Mouse (Mus musculus): ENCODE measurements around the gene Mdfi. TPM values are rescaled to one million over a fixed set of nuclear protein-coding genes. Genes with fewer than 3 reads are reported as not detected.
A peak's percentile ranks its signal among the peaks of the same experiment; 100 is the strongest.
"Not testable (repeated sequence)": the region's sequence is repeated elsewhere in the genome, so short reads cannot be mapped to it uniquely, and the experiment has no call there.

The Mdfi gene
- polyA plus RNA-seq, 1 experiment from 2014 or later: 2.7 TPM

DNA sequence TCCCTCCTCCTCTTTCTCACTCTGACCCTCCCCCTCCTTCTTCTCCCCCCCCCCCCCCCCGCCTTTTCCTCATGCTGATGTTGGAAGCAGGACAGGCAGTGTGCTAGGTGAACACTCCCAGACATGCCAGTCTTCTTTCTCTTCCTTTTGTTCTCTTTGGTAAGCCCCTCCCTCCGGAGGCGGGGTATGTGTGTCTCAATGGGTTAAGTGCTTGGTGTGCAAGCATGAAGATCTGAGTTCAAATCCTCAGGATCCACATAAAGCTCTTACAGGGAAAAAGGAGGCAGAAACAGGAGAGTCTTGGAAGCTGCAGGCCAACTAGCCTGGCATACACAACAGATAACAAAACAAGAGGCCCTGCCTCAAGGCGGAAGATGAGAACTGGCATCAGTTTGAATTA is 18.8 kb upstream of the Mdfi start:
- ATAC-seq: no peak
- WGBS: 94% methylated on average over 3 of the region's 4 CpGs
- Histone ChIP-seq H3K4me2 (ENCODE audit: low read length) (no peak overlapping the region), H3K27ac (ENCODE audit: low read depth, low read length) (no peak overlapping the region), H3K27me3 (replicated peaks; ENCODE audit: control insufficient read depth, insufficient read depth, low read length) (peaks cover 2% of the 10 kb centered on the region; the same call in 1 of the 2 replicates), H3K9ac (ENCODE audit: low read depth, low read length) (no peak overlapping the region), H3K9me3 (ENCODE audit: control insufficient read depth, low read length) (no peaks in the 10 kb centered on the region), H3K36me3 (ENCODE audit: control insufficient read depth, insufficient read depth, low read length) (no peaks in the 10 kb centered on the region), H3K4me1 (ENCODE audit: control insufficient read depth, insufficient read depth, low read depth, low read length) (no peaks in the 10 kb centered on the region; the same call in 1 of the 2 replicates), H3K4me3 (ENCODE audit: low read length) (no peak overlapping the region)

DNA sequence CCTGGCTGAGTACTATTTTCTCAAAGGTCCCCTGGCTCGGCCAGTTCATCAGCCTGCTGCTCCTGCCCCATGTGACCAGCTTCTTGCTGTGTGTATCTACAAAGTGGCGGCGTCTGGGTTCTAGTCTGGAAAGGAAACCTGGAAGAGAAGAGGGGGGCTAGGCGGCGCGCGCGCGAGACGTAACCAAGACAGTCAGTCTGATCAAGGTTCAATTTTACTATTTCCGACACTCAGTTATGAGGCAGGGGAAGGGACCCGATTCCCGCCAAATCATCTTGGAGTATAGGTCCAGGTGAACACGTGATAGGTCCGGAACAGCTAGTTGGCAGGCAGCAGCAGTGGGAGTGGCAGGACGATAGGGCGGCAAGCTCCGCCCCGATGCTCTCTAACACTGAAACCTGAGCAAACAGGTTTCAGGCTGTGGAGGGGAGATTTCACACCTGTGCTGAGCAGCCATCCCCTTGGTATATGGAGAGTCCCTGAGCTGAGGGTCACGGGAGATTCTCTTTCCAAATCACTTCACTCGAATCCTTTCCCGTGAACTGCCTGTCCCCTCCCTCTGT is 17.4 kb upstream of the Mdfi start:
- peak; percentile 50 for ATAC-seq
- Histone ChIP-seq H3K4me2 (ENCODE audit: low read length) (peak overlapping the region; percentile 46), H3K4me3 (ENCODE audit: low read length) (peak overlapping the region; percentile 29), H3K9ac (ENCODE audit: low read depth, low read length) (peak overlapping the region; percentile 4; the same call in 1 of the 2 replicates)
- not testable (repeated sequence) for H3K9me3 ChIP-seq (ENCODE audit: control insufficient read depth, low read length); H3K36me3 ChIP-seq (ENCODE audit: control insufficient read depth, insufficient read depth, low read length); H3K27me3 ChIP-seq (replicated peaks; ENCODE audit: control insufficient read depth, insufficient read depth, low read length); H3K4me1 ChIP-seq (ENCODE audit: control insufficient read depth, insufficient read depth, low read depth, low read length); H3K27ac ChIP-seq (ENCODE audit: low read depth, low read length)
- WGBS: 18% methylated on average over 22 of the region's 22 CpGs

DNA sequence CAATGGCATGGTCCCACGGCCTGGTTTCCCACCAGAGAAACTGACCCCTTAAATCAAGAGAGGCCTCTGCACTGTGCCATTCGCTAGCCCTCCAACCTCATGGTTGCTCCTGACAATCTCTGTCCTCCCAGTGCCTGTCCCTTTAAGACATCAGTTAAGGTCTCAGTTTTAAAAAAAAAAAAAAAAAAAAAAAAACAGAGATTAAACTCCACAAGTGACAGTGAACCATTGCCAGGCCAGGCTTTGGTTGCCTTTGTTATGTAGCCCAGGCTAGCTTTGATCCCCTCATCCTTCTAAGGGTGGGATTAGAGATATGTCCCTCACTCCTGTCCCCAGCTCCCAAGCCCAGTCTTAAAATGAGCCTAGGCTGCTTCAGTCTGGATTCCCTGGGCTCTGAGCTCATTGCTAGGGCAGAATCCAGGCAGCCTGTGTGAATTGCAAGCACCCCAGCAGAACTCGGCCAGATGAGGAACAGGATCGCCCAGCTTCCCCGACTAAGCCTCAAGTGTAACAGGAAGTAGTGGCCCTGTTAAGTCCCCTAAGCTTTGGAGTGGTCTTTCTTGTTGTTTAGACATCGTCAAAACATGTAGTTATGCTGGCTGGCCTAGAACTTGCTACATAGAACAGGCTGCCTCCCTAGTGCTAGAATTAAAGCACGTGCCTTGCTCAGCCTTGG is 16.3 kb upstream of the Mdfi start:
- H3K27me3 ChIP-seq (replicated peaks; ENCODE audit: control insufficient read depth, insufficient read depth, low read length): peaks cover 2% of the 10 kb centered on the region; the same call in 1 of the 2 replicates
- no peak overlapping the region for H3K4me2 ChIP-seq (ENCODE audit: low read length)
- no peaks in the 10 kb centered on the region; the same call in 1 of the 2 replicates for H3K4me1 ChIP-seq (ENCODE audit: control insufficient read depth, insufficient read depth, low read depth, low read length)
- no peaks in the 10 kb centered on the region for H3K9me3 ChIP-seq (ENCODE audit: control insufficient read depth, low read length)
- no peak overlapping the region for H3K9ac ChIP-seq (ENCODE audit: low read depth, low read length)
- no peak overlapping the region for H3K27ac ChIP-seq (ENCODE audit: low read depth, low read length)
- WGBS: 79% methylated on average over 7 of the region's 7 CpGs
- no peak overlapping the region for H3K4me3 ChIP-seq (ENCODE audit: low read length)
- H3K36me3 ChIP-seq (ENCODE audit: control insufficient read depth, insufficient read depth, low read length): no peaks in the 10 kb centered on the region
- ATAC-seq: no peak

DNA sequence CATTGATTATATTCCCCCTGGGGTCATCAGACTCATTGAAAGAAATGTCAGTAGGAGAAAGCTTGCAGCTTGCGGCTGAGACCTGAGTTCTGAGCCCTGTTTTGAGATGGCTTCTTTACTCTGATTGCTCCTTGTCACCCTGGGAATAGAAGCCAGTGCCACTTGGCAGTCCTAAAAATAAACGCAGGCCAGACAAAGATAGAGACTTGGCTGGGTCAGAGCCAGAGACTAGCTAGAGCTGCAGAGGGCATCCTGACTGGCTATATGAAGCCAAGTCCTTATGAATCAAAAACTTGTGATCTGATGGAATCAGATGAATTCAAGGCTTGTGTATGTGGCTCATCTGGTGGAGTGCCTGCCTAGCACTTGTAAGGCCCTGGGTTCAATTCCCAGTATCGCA is 15.5 kb upstream of the Mdfi start:
- Histone ChIP-seq H3K4me1 (ENCODE audit: control insufficient read depth, insufficient read depth, low read depth, low read length) (no peaks in the 10 kb centered on the region; the same call in 1 of the 2 replicates), H3K9me3 (ENCODE audit: control insufficient read depth, low read length) (no peaks in the 10 kb centered on the region), H3K4me2 (ENCODE audit: low read length) (no peak overlapping the region), H3K4me3 (ENCODE audit: low read length) (no peak overlapping the region), H3K27ac (ENCODE audit: low read depth, low read length) (no peak overlapping the region), H3K36me3 (ENCODE audit: control insufficient read depth, insufficient read depth, low read length) (no peaks in the 10 kb centered on the region), H3K9ac (ENCODE audit: low read depth, low read length) (no peak overlapping the region), H3K27me3 (replicated peaks; ENCODE audit: control insufficient read depth, insufficient read depth, low read length) (peaks cover 2% of the 10 kb centered on the region; the same call in 1 of the 2 replicates)
- 57% methylated on average over 3 of the region's 3 CpGs for WGBS
- no peak for ATAC-seq

DNA sequence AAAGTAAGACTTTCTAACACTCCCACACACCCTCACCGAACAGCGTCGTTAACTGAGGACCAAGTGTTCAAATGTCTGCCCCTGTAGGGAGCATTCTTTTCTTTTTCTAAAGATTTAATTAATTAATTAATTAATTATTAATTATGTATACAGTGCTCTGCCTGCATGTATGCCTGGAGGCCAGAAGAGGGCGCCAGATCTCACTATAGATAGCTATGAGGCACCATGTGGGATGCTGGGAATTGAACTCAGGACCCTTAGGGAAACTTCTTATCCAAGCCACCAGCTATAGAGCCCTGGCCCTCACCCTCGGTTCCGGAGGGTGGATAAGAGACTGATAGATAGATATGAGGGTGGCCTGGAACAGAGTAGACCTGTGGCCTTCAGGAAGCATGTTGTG is 13.5 kb upstream of the Mdfi start:
- H3K27ac ChIP-seq (ENCODE audit: low read depth, low read length): no peak overlapping the region
- H3K4me2 ChIP-seq (ENCODE audit: low read length): no peak overlapping the region
- 84% methylated on average over 6 of the region's 6 CpGs for WGBS
- no peaks in the 10 kb centered on the region; the same call in 1 of the 2 replicates for H3K4me1 ChIP-seq (ENCODE audit: control insufficient read depth, insufficient read depth, low read depth, low read length)
- ATAC-seq: no peak
- H3K4me3 ChIP-seq (ENCODE audit: low read length): no peak overlapping the region
- no peaks in the 10 kb centered on the region for H3K36me3 ChIP-seq (ENCODE audit: control insufficient read depth, insufficient read depth, low read length)
- no peaks in the 10 kb centered on the region for H3K9me3 ChIP-seq (ENCODE audit: control insufficient read depth, low read length)
- H3K9ac ChIP-seq (ENCODE audit: low read depth, low read length): no peak overlapping the region
- peaks cover 2% of the 10 kb centered on the region; the same call in 1 of the 2 replicates for H3K27me3 ChIP-seq (replicated peaks; ENCODE audit: control insufficient read depth, insufficient read depth, low read length)

DNA sequence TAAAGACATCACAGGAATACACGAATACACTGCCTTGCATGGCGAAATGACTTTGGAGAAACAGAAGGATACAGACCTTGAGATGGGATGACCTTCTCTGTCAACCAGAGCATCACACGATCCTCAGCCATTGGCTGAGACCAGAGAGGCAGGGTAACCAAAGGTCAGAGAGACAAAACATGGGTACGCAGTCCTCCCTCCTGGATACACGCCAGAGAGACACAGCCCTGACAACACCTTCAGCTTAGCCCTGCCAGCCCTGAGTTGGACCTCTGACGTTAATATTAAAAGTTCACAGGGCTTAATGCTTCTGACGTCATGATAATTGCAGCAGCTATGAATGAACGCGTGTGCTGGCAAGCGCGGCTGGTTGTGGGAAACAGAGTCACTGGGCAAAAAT is 11.1 kb upstream of the Mdfi start:
- 82% methylated on average over 11 of the region's 11 CpGs for WGBS
- Histone ChIP-seq H3K9ac (ENCODE audit: low read depth, low read length) (no peak overlapping the region), H3K9me3 (ENCODE audit: control insufficient read depth, low read length) (no peaks in the 10 kb centered on the region), H3K36me3 (ENCODE audit: control insufficient read depth, insufficient read depth, low read length) (no peaks in the 10 kb centered on the region), H3K4me2 (ENCODE audit: low read length) (no peak overlapping the region), H3K4me3 (ENCODE audit: low read length) (no peak overlapping the region), H3K4me1 (ENCODE audit: control insufficient read depth, insufficient read depth, low read depth, low read length) (peaks cover 3% of the 10 kb centered on the region; the same call in 1 of the 2 replicates), H3K27ac (ENCODE audit: low read depth, low read length) (no peak overlapping the region), H3K27me3 (replicated peaks; ENCODE audit: control insufficient read depth, insufficient read depth, low read length) (no peaks in the 10 kb centered on the region)
- ATAC-seq: no peak

DNA sequence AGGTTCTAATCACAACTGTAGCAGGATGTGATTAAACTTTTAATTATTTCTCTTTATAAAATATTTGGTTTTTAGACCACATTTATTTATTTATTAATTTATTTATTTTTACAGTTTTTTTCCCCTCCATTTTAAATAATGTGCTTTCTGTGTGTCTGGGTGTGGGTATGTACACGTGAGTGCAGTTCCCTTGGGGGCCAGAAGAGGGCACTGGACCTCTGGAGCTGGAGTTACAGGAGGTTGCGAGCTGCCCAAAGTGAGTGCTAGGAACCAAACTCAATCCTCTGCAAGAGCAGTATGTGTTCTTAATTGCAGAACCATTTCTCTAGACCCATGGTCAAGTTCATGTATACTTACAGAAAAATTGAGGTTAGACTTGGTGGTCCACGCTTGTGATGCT is 9.0 kb upstream of the Mdfi start:
- Histone ChIP-seq H3K9me3 (ENCODE audit: control insufficient read depth, low read length) (no peaks in the 10 kb centered on the region), H3K4me2 (ENCODE audit: low read length) (no peak overlapping the region), H3K27me3 (replicated peaks; ENCODE audit: control insufficient read depth, insufficient read depth, low read length) (no peaks in the 10 kb centered on the region), H3K36me3 (ENCODE audit: control insufficient read depth, insufficient read depth, low read length) (no peaks in the 10 kb centered on the region), H3K4me1 (ENCODE audit: control insufficient read depth, insufficient read depth, low read depth, low read length) (peaks cover 3% of the 10 kb centered on the region; the same call in 1 of the 2 replicates), H3K9ac (ENCODE audit: low read depth, low read length) (no peak overlapping the region), H3K4me3 (ENCODE audit: low read length) (no peak overlapping the region), H3K27ac (ENCODE audit: low read depth, low read length) (no peak overlapping the region)
- WGBS: 96% methylated on average over 3 of the region's 3 CpGs
- no peak for ATAC-seq

DNA sequence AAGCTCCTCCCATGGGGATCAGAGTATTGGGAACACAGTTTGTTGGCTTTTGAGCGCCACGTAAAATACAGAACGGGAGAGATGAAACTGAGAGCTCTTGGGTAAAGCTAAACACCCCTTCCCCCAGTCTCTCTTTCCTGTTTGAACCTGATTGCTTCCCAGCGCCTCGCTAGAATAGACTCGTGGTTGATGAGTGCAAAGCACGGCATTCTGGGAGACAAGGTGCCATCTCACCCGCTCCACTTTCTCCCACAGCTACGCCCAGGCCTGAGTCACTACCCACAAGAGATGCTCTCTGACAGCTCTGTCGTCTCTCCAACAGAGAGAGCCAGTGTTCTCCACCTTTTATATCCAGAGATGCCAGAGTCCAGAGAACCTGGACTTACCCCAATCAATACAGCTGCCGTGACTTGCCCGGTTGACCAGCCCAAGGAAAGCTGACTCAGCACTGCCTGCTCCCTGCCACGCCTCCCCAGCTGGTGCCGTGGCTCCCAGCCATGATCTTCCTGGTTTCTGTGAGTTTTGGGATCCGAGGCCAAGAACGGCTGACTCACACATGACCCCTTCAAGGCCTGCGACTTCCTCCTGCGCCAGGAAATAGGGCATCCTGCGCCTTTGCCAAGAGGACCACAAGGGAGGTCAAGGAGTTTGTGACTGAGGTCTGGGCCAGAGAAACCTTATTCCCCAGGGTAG is 7.6 kb upstream of the Mdfi start:
- H3K27ac ChIP-seq (ENCODE audit: low read depth, low read length): no peak overlapping the region
- no peaks in the 10 kb centered on the region for H3K9me3 ChIP-seq (ENCODE audit: control insufficient read depth, low read length)
- no peak overlapping the region for H3K4me2 ChIP-seq (ENCODE audit: low read length)
- no peaks in the 10 kb centered on the region for H3K27me3 ChIP-seq (replicated peaks; ENCODE audit: control insufficient read depth, insufficient read depth, low read length)
- no peak overlapping the region for H3K4me3 ChIP-seq (ENCODE audit: low read length)
- H3K9ac ChIP-seq (ENCODE audit: low read depth, low read length): no peak overlapping the region
- 72% methylated on average over 19 of the region's 19 CpGs for WGBS
- peaks cover 3% of the 10 kb centered on the region; the same call in 1 of the 2 replicates for H3K4me1 ChIP-seq (ENCODE audit: control insufficient read depth, insufficient read depth, low read depth, low read length)
- ATAC-seq: no peak
- no peaks in the 10 kb centered on the region for H3K36me3 ChIP-seq (ENCODE audit: control insufficient read depth, insufficient read depth, low read length)

DNA sequence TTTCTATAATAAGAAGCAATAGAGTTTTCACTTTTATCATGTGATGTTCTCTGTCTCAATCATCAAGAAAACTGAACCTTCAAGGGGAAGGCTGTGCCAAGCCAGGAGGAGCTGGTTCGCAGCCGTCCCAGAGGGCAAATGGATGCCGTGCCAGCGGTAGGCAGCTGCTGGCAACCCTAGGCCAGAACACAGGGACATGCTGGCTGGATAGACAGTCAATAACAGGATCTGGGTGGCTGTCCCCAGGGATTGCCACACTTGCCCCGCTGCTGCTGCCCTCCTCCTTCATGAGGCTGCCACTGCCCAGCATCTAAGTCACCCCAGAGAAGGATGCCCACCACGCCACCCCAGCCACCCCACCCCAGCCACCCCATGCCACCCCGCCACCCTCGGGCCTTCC is 7.0 kb upstream of the Mdfi start:
- no peak for ATAC-seq
- Histone ChIP-seq H3K9me3 (ENCODE audit: control insufficient read depth, low read length) (no peaks in the 10 kb centered on the region), H3K36me3 (ENCODE audit: control insufficient read depth, insufficient read depth, low read length) (no peaks in the 10 kb centered on the region), H3K4me1 (ENCODE audit: control insufficient read depth, insufficient read depth, low read depth, low read length) (peaks cover 3% of the 10 kb centered on the region; the same call in 1 of the 2 replicates), H3K9ac (ENCODE audit: low read depth, low read length) (no peak overlapping the region), H3K4me3 (ENCODE audit: low read length) (no peak overlapping the region), H3K27me3 (replicated peaks; ENCODE audit: control insufficient read depth, insufficient read depth, low read length) (no peaks in the 10 kb centered on the region), H3K4me2 (ENCODE audit: low read length) (no peak overlapping the region), H3K27ac (ENCODE audit: low read depth, low read length) (no peak overlapping the region)
- 83% methylated on average over 8 of the region's 8 CpGs for WGBS

Data from hindbrain, embryonic 16.5 days (tissue).